Mouse (Mus musculus) granulocyte monocyte progenitor cell, adult 5-6 weeks (primary cell): ENCODE measurements at regions not wholly inside any gene's neighbourhood (a gene's known extent, or its start where the extent isn't known, plus 50 kb on each side); places are given as distances from the start of the nearest gene placed in this dataset.

Source experiments
- ATAC-seq: replicated peaks from 2 replicates; pipeline ENCODE4 v1.8.0; 2016; ENCODE audit warnings: mild to moderate bottlenecking, moderate TSS enrichment, inconsistent platforms; ENCODE audit not compliant: poor library complexity, severe bottlenecking

DNA sequence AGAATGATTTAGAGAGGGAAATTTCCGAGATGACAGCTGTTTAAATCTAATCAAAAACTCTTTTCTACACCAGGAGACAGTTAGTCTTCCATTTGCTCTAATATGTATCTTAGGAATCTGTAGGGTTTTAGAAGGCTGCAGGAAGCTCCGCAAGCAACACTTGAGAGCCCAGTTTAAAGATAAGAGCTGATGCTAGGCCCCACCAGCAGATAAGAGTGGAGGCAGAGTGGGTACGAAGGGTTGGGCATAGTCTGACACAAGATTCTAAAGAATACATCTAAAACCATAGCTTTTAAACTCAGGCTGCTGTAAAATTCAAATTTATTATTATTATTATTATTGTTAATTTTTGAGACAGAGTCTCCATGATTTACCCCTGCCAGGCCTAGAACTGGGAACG, 106.7 kb upstream of the Adgrl2 start:
- no peak for ATAC-seq

- peak; percentile 40 for ATAC-seq
These were observed 102.3 kb upstream of the Adgrl2 start for GRCm38 (mm10) chr3:149092649-149093048.

DNA sequence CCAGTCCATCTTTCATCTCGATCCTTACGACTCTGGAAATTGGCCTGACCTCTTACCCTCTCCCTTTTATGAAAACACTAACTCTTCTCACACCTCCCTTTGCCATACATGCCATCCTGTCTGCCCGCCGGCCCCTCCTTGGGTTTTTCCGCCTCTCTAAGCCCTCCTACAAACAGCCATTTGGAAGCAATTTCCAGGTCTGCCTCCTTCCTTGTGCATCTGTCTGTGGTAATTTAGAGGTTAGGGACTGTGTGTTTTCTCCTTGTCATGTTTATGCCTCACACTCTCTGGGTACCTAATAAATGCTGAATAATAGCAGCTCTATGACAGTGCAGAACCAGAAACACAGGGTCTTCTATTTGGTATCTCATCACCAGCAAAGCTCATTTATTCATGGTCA, 99.7 kb upstream of the Adgrl2 start:
- ATAC-seq = no peak

DNA sequence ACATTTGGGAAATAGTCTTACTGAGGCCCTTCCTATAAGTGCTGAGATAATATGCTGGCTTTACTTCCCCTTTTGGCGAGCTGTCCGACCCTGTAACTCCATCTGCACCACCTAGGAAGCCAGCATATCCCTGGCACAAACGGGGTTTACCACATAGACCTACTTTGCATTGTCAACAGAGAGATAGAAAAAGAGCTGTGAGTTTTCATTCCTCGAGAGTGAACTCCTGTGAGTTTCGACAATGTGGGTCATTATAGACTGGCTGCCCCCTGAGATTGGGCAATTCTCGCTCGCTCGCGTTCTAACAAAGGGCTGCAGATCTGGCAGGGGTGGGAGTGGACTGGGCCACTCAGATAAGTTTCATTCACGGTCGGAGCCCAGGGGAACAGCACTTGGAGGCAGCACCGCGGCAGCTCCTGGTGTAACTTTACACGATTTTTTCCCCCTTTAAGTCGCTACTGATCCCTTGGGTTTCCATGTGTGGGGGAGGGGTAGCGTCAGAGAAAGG, 98.3 kb upstream of the Adgrl2 start:
- peak; percentile 83 for ATAC-seq

- ATAC-seq = no peak
These were observed 97.1 kb upstream of the Adgrl2 start for GRCm38 (mm10) chr3:149087488-149087887.

- no peak for ATAC-seq
These were observed 96.3 kb upstream of the Adgrl2 start for GRCm38 (mm10) chr3:149086704-149087103.

DNA sequence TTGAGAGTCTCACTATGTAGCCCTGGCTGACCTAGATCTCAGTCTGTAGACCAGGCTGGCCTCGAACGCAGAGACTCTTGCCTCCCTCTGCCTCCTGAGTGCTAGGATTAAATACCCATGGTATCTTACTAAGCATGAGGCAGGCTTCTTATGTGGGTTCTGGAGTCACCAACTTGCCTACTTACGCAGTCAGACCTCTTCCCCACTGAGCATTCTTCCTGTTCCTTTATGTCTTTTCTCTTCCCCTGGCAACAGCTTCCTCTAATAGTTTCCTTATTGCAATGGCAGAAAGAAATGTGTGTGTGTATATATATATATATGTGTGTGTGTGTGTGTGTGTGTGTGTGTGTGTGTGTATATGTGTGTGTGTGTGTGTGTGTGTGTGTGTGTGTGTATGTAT, 95.7 kb upstream of the Adgrl2 start:
- ATAC-seq = peak; percentile 73

DNA sequence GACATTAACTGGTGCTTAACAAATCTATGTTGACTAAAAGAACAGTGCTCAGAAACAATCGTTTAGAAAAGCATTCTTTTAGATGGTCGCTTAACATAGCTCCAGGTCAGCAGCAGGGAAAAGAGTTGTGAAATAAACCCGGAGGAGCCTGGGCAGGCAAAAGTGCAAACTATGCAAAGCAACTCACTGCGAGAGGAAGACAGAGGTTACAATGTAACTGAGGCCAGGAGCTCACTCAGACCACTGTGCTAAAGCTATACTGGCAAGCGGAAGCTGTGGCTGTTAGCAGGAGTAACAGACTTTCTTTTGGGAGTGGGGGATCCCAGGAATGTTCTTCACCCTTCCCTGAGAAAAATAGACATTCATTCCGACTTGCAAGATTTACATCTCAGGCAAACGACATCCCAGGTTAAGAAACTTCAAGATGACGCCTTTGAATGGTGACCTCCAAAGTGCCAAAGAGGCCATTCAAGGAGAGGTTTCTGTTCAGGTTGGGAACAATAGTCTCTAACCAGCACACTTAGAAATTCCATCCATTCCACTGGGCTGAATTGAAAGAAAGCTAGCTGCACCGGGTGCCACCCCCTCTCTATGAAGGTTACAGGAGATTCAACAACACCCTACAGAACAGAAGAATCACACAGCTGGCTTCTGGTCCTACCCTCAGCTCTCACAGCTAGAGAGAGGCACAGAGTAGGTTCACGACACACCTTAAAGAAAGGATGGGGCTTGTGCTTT, 94.7 kb upstream of the Adgrl2 start:
- ATAC-seq = no peak

GRCm38 (mm10) chr3:149083391-149083790, 93.0 kb upstream of the Adgrl2 start:
- peak; percentile 56 for ATAC-seq

DNA sequence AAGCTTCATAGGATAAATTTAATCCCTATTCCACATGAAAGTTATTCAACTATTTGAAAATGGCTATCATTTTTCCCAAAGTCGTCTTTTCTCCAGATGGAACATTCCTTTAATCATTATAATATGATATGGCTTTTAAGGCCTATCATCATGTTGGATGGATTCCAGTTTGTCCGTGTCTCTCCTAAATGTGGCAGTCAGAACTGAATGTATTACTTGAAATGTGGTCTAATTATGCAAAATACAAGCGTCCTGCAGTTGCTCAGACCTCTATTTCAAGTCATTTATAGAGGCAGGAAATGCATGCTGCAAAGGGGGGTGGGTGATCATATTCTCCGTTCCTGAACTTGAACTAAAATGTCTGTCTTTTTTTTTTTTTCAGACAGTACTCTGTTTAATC, 88.5 kb upstream of the Adgrl2 start:
- no peak for ATAC-seq

DNA sequence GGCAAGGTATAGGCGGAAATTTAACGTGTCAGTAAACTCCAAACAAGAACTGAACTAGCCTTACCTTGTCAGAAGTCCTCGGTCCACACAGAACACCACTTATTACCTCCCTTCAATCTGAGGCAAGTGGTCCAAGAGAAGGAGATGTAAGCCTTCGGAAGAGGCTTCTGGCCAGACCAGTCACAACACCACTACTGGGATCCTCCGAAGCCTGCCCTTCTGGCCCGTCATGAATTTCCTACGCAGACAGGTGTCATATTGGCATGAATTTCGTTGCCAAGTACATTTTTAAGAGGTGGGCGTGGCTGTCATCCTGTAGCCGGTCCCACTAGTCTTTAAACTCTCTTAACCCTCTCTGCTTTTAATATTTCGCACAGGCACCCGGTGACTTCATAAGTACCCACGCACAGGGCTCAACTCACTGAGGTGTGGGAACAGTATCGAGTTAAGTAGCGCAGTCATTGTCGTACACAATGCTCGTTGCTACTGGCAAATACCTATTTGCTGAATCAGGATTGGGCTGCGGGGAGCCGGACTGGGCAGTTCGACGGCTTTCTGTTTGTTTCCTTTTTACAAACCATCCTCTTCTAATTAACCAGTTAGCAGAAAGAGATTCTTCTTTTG, 86.7 kb upstream of the Adgrl2 start:
- no peak for ATAC-seq

DNA sequence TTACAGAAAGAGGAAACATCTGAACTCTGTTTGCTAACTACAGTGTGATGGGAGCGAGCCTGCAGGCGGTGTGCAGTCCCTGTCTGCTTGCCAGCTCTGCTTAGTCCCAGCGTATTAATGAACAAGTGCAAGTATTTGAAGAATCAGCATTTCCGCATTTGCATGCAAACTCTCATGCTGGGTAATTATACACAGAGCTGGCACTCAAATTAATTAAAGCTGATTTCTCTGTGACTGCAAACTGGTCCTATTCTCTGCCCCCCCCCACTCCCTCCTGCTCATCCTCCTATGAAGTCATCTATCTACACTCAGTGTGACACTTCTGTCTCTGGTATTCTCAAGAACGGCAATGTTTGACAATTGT, 85.1 kb upstream of the Adgrl2 start:
- no peak for ATAC-seq

DNA sequence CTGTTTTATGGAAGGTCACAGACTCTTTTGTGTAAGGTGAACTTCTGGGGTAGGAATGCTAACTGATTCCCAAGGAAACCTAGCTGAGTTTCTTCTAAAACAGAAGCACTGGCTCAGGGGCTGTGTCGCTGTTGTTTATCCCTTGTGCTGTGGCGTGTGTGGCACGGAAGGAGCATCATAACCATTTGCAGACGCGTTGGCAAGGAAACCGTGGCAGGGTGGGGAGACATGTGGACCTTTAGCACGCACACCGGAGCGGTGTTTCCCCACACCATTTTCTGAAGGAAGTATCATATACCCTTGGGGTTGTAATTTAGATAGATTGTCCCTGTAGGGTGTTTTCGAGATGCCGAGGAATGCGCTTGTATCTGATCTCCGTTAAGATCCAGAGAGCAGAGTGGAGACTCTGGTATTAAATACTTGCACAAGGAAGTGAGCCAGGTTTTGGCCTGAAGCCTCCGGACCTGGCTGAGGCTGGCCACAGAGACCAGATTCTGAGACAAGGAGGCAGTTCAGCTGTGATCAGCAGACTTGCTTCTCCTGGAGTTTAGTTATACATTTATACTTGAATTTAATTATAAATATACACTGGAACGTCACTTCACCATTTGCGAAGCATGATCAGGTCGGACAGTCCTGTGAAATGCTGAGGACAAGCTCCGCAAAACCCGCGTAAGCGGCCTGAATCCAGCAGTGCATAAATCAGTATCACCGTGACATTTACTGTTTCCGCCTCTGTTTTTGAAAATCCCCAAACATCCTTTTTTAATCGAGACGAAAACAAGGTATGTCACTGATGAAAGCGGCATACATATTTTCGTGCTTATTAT, 84.5 kb upstream of the Adgrl2 start:
- no peak for ATAC-seq

- no peak for ATAC-seq
These were observed 79.8 kb upstream of the Adgrl2 start for GRCm38 (mm10) chr3:149070201-149070600.

DNA sequence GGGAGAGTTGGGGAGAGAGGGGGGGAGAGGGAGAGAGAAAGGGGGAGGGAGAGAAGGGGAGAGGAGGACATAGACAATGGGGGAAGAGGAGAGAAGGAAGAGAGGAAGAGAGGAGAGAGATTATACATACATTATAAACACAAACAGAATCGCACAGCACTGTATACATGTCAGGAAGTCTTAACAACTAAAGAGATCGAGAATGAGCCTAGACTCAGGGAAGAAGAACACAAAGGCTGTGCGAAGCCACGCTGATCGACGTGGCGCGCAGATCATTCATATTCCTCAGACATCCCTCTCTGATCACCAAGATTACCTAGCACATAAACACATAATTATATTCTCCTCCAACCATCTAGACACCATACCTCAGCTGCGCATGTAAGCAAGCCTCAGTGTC, 79.1 kb upstream of the Adgrl2 start:
- ATAC-seq = no peak

- no peak for ATAC-seq
These were observed 78.5 kb upstream of the Adgrl2 start for GRCm38 (mm10) chr3:149068821-149069220.

- ATAC-seq = no peak
These were observed 77.4 kb upstream of the Adgrl2 start for GRCm38 (mm10) chr3:149067758-149068157.

DNA sequence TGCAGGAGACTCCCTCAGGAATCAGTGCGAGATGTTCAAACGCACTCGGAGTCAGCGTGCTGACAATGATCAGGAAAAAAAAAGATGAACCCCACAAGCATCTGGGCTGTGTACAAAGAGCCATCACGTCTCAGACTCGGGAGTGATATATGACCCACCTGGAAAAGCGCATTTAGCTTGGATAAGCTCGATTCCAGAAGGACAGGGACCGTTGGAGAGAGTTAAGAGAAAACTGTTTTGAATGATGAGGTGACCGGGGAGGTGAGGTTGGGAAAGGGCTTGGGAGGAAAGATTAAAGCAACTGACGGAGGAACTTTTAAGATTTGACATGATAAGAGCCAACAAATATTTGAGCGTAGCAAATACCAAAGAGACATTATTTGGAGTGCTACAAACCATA, 64.7 kb upstream of the Adgrl2 start:
- no peak for ATAC-seq

- peak; percentile 68 for ATAC-seq
These were observed 62.0 kb upstream of the Adgrl2 start for GRCm38 (mm10) chr3:149052295-149052902.

DNA sequence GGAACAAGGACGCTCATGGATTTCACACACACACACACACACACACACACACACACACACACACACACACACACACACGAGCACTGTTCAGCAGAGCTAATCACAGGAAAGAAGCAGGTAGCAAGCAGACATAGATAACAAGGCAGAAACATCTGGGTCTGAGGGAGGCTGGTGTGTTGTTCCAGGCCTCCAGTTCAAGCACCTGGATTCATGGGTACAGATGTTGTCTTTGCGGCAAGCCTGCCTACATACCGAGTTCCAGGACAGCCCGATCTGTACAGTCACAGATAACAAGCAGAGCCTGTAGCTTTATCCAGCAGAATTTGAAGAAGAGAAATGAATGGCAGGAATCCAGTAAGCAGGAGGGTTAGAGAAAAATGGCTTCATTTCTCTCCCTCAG, 55.0 kb upstream of the Adgrl2 start:
- ATAC-seq = no peak

DNA sequence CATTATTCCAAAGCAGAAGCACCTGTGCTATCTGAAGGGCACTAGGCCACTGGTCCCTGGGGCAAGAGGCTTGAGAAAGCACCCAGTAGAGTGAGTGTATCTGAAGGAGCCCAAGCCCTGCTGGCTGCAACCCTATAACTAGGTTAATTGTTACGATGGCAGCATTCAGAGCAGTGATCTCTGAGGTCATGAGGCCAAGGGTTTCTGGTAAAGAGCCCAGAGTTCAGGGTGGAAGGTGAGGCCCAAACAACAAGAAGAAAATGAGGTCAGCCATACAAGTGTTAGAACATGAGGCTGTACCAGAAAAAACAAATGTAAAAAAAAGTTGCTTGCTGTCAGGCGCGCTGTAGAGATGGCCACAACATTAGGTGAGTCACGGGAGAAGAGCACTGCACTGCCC, 53.5 kb upstream of the Adgrl2 start:
- ATAC-seq = no peak
